Mouse (Mus musculus): Measurements from ENCODE around the gene Ifnab.

GRCm38 (mm10) chr4:88697108-88697507, 5.9 kb upstream of the Ifnab start:
- TF ChIP-seq GATA1 (IDR thresholded peaks at IDR 0.05; ENCODE audit: low read length) (no peak), TAL1 (IDR thresholded peaks at IDR 0.05; ENCODE audit: low read length) (no peak)
